Mouse (Mus musculus): Measurements from ENCODE around the gene Igfbp6.

The Igfbp6 gene

GRCm38 (mm10) chr15:102144274-102144711, at the start of gene Igfbp6:
Igfbp6 (plus strand) TSS chr15:102144362.
- DNase-seq = no peak

GRCm38 (mm10) chr15:102094988-102095387, 49.2 kb upstream of the Igfbp6 start:
- DNase-seq = no peak

- DNase-seq = no peak
Observed at GRCm38 (mm10) chr15:102097147-102097915, 46.8 kb upstream of the Igfbp6 start.

DNA sequence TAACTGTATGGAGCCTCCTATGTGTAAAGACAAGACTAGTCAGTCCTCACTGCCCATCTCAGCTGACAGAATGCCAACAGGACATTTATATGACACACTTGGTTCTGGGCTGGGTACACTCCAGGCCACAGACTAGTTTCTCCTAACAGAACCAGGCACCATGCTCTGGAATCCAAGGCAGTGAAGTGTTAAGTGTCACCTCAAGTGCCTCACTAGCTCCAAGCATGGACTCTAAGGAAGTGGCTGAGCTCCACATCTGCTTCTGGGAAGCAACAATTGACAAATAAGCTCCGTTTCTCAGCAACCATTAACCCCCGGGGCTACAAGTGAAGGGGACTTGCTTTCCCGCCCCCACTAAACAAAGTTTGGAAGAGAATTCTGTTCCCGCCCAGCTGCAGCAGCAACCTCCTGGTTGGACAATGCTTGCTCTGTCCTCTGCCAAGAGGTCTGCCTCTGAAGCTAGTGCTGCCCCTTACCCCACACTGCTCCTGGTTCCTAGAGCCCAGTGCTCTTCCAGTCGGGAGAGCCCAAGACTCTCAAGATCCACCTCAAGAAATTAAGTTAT, 46.1 kb upstream of the Igfbp6 start:
- DNase-seq = no peak

GRCm38 (mm10) chr15:102099260-102099659, 44.9 kb upstream of the Igfbp6 start:
- no peak for DNase-seq

DNA sequence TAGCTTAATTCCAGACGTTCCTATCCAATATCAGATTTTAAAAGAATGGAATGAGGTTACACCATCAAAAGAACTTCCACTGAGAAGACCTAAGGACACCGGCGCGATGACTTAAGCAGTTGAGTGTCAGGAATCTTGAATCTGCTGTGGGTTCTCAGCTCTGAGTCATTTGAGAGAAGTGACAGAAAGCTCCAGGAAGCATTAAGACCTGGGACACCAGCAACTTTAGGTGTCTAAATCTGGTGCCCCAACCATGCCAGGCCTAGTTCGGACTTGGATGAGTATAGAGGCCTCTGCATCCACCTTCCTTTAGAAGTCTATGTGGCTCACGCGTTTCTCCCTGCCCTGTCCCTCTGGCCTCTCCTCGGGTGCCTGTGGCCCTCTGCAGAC, 44.4 kb upstream of the Igfbp6 start:
- no peak for DNase-seq

- peak; percentile 51 to 59 for DNase-seq
Observed at GRCm38 (mm10) chr15:102100161-102100981, 43.8 kb upstream of the Igfbp6 start, which contains the start of gene Tns2. Tns2 (plus strand) TSS chr15:102100413.

DNA sequence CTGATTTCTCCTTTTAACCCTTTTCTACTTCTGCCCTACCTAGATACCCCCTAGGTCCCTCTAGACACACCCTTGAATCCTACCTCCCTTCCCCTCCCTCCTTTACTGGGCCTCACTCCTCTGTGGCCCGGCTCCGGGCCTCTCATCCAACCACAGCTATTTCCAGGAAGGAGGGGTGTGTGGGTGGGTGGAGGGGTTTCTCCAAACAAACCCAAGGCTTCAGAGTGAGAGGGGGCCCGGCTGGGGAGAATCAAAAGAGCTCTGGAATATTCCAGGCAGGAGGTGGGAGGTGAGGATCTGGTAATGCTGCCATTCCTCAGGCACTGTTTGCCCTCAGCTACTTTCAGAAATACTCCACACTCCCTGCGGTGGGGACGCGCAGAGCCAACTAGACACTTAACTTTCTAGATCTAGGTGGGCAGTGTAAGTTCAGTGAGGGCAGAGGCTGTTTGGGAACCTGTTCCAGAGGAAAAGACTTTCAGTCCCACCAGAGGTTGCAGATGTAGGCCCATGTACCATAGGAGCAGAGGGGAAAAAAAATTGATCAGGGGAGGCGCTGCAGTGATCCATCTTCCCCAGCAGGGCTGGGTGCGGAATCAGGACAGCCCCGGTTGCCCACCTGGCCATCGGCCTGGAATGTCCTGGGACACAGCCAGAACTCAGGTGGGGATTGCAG, 43.0 kb upstream of the Igfbp6 start:
- no peak for DNase-seq

DNA sequence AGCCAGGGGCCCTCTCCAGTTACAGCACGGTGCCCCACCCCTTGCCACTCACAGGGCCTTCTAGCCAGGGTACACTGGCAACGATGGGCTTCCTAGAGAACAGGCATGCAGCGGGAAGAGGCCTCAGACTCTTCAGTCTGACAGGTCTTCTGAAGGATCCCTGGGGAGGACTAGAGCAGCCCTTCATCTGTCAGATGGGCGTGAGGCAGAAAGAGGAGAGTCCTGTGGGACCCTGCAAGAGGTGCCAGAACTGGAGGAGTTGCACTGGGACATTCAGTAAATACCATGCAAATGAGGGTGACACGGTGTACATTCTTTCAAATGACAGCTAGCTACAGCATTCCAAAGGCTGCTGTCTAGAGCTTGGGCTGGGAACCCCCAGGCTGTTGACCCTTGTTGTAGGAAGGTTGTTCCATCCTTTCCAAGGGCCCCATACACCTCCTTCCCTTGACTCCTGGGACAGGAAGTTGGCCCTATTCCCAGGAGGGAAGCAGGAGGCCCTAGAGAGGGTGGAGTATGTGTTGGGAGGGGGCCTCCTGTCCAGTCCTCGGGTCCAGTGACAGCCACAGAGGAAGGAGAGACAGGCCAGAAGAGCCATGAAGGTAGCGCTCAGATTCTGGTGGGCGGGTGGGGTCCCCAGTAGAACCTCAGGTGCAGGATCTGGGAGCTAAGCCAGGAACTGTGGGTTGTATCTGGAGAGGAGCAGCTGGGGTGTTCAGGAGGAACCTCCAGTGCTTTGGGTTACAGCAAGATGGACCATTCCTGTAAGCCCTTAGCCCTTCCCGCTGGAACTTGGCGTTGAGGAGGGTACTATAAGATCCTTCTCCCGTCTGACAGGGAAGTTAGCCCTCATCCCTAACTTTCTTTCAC, 42.3 kb upstream of the Igfbp6 start:
- DNase-seq = peak in 1 of 2 experiments; percentile 16

DNA sequence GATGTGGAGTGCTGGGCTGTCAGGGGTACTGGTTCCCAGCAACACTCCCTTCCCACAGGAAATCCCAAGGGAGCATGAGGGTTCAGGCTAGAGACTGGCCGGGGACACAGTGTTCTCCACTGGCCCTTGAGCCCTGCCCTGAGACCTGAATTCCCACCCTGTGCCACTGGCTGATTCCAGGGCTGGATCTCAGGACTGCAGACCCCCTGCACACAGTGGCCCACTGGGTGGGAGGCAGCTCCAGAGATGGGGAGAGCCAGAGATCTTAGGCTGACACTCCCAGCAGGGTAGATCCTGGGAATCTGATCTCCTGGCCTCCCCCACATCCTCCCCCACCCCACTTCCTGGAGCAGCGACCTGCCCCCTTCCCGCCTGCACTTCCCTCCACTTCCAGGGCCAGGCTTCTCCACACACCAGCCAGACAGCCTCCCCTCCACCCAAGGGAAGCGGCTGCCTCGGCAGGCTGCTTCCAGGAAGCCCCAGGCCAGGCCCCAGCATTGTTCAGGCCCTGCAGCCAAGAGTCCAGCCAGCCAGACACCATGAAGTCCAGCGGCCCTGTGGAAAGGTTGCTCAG, 41.5 kb upstream of the Igfbp6 start:
- no peak for DNase-seq

GRCm38 (mm10) chr15:102103371-102103946, 40.7 kb upstream of the Igfbp6 start:
- DNase-seq = no peak

- peak in 1 of 2 experiments; percentile 26 for DNase-seq
Observed at GRCm38 (mm10) chr15:102103947-102104555, 40.1 kb upstream of the Igfbp6 start.

GRCm38 (mm10) chr15:102105360-102105759, 38.8 kb upstream of the Igfbp6 start:
- DNase-seq = no peak

- DNase-seq = peak in 1 of 2 experiments; percentile 37
Observed at GRCm38 (mm10) chr15:102105764-102106730, 38.1 kb upstream of the Igfbp6 start.

DNA sequence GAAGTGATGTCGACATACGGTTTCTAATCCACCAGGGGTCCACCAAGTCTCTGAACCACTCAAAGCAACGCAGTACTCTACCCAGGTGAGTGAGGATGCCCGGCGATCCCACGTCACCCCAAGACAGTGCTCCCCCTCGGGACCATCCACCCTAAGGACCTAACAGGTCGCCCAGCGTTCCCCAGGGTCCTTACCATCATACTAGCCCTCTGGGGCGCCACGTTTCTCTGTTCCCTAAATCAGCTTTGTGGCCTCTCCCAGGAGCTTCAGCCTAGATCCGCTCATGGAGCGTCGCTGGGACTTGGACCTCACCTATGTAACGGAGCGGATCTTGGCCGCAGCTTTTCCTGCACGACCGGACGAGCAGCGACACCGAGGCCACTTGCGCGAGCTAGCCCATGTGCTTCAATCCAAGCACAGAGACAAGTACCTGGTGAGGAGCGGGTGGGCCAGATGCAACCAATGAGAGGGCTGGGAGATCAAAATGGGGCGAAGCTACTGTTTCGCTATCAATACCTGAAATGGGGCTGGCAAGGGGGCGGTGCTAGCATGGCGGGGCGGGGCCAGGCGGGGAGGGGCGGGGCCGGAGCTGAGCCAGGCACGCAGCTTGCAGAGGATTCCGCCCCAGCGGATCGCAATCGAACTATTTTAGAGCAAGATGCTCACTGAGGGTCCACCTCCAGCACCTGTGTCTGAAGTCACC, 37.3 kb upstream of the Igfbp6 start:
- no peak for DNase-seq

- peak in 1 of 2 experiments; percentile 16 for DNase-seq
Observed at GRCm38 (mm10) chr15:102107689-102108573, 36.2 kb upstream of the Igfbp6 start.
